Comparison of ENCODE assay signal across 8 mouse cellular contexts in the genomic region with DNA sequence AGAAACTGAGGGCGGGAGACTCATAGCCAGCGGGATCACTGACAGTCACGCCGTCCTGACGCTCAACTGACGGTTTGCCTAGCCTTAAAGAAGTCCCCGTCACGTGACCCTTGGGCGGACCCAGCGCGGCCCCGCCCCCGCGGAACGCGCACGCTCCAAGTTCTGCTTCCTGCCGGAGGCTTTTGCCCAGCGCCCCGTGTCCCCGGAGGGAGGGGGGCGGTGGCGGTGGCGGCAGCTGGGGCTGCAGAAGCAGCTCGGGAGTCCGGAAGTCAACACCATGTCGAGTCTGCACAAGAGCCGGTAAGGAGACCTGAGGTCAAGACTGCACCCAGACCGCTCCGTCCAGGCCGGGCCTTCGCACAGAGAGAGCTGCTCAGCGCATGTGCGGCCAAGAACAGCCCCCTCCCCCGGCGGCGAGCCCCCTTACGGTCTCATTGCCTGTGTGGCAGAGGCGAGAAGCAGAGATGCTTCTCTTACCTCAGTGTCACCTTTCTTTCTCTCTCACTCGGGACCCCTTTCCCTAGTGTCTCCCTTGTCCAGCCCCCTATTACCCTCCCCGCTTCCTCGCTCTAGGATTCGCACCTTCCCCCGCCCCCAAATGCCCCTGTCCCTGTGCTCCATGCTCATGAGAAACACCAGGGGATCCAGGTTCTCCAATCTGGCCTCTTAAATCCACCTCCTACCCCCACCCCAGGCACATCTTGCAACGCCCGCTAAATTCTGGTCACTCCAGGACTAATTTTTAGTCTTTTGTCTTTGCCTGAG. TPM values are rescaled to one million over a fixed set of nuclear protein-coding genes. Genes with fewer than 3 reads are reported as not detected.
DNase-seq lines count a peak whose midpoint lies in the region; ATAC-seq lines count a peak whose summit lies in the region.

Gene Tbc1d13 (plus strand): TSS at position 134 of the 765 bp plus-strand sequence.

- H3K4me1 ChIP-seq in lung, embryonic 16.5 days (replicated peaks; ENCODE audit: control insufficient read depth, insufficient read depth, low read length), result peaks cover 11% of the 10 kb centered on the region

- peak; percentile 92 for DNase-seq in MEL-GATA-1-ER (ENCODE audit: extremely low read depth, low read depth)
- peak; percentile 97 for DNase-seq in cerebellum, adult 8-10 months
- DNase-seq in forelimb bud, embryonic 11.5 days (ENCODE audit: low read depth, low spot score), result peak; percentile 89
- DNase-seq in layer of hippocampus, adult 9-10 months (ENCODE audit: low spot score), result peak; percentile 97
- DNase-seq in ovary, postnatal 10 days (ENCODE audit: low spot score), result peak; percentile 98
- peak; percentile 98 to 99 for DNase-seq in thymus, postnatal 10 days (ENCODE audit: low spot score in 2 of 2)

- H3K9ac ChIP-seq in lung, embryonic 16.5 days (ENCODE audit: low read length), result peak within 1 kb of the TSS; percentile 92

- no peaks in the 10 kb centered on the region for H3K27me3 ChIP-seq in lung, embryonic 16.5 days (ENCODE audit: control insufficient read depth, insufficient read depth, low read depth, low read length)

- H3K4me2 ChIP-seq in lung, embryonic 16.5 days (ENCODE audit: low read depth, low read length), result peak within 1 kb of the TSS; percentile 73

- no peaks in the 10 kb centered on the region for H3K9me3 ChIP-seq in lung, embryonic 16.5 days (ENCODE audit: control insufficient read depth, low read length)

- peaks cover 12% of the 10 kb centered on the region for H3K36me3 ChIP-seq in lung, embryonic 16.5 days (ENCODE audit: control insufficient read depth, insufficient read depth, low read length)

- peak; percentile 93 to 94 for ATAC-seq in hematopoietic stem cell, adult 5-6 weeks (replicated peaks in 1 of 2; ENCODE audit: insufficient read depth in 1 of 2, low FRiP score in 2 of 2, low TSS enrichment in 1 of 2, low read depth in 1 of 2, poor library complexity in 2 of 2, severe bottlenecking in 2 of 2)
- peak; percentile 97 for ATAC-seq in lung, embryonic 16.5 days (ENCODE audit: low read depth)

- H3K27ac ChIP-seq in lung, embryonic 16.5 days (ENCODE audit: low read length), result peak within 1 kb of the TSS; percentile 80

- WGBS in lung, embryonic 16.5 days, result 0% methylated on average over 39 of the region's 46 CpGs

- peak within 1 kb of the TSS; percentile 97 for H3K4me3 ChIP-seq in lung, embryonic 16.5 days (ENCODE audit: low read length)

RNA-seq across cellular contexts. Expression of gene Tbc1d13, which starts in this region (rescaled TPM):
- 31.4 and 35.0 TPM in 2 replicates for total RNA-seq in hematopoietic stem cell, adult 5-6 weeks (2017)
- 5.2 and 5.7 TPM in 2 replicates for polyA plus RNA-seq in lung, embryonic 16.5 days (2015; fragmentation: Nextera tagmentation; extraction: Ambion mirVana)

Comparison
In these comparisons a context has a peak if more than half of its experiments do, and no peak if none do; other contexts are left out.
1. Peak in every context shown above with its lines: DNase-seq, ATAC-seq, H3K4me3 ChIP-seq and H3K27ac ChIP-seq.